Mouse (Mus musculus): ENCODE results near the gene Gm9857.

The Gm9857 gene

GRCm38 (mm10) chr3:108940001-108940633 is at the start of gene Gm9857:
Gm9857 (minus strand) TSS chr3:108940445.
- CTCF ChIA-PET: no interaction called here

- CTCF ChIA-PET: no interaction called here
These were observed 46.9 kb upstream of the Gm9857 start for GRCm38 (mm10) chr3:108987009-108987659.

GRCm38 (mm10) chr3:108986534-108986933 is 46.3 kb upstream of the Gm9857 start:
- CTCF ChIA-PET: no interaction called here

GRCm38 (mm10) chr3:108983989-108984388 is 43.7 kb upstream of the Gm9857 start:
- CTCF ChIA-PET: no interaction called here

- CTCF ChIA-PET: no interaction called here
These were observed 41.7 kb upstream of the Gm9857 start for GRCm38 (mm10) chr3:108981946-108982345.

- CTCF ChIA-PET: interaction anchor here (0.6 kb wide), 1 partner anchor 41 kb away, joined by 3 read pairs; no protein-coding TSS in a partner anchor
These were observed 37.2 kb upstream of the Gm9857 start for GRCm38 (mm10) chr3:108977340-108978030.

GRCm38 (mm10) chr3:108974920-108975485 is 34.8 kb upstream of the Gm9857 start:
- CTCF ChIA-PET: no interaction called here

GRCm38 (mm10) chr3:108973980-108974660 is 33.9 kb upstream of the Gm9857 start:
- CTCF ChIA-PET: no interaction called here

GRCm38 (mm10) chr3:108966051-108966450 is 25.8 kb upstream of the Gm9857 start:
- CTCF ChIA-PET: interaction anchor here (0.6 kb wide), 1 partner anchor 104 kb away, joined by 8 read pairs; no protein-coding TSS in a partner anchor

- CTCF ChIA-PET: no interaction called here
These were observed 24.3 kb upstream of the Gm9857 start for GRCm38 (mm10) chr3:108964361-108965044.

- CTCF ChIA-PET: no interaction called here
These were observed 23.5 kb upstream of the Gm9857 start for GRCm38 (mm10) chr3:108963776-108964175.

GRCm38 (mm10) chr3:108963278-108963677 is 23.0 kb upstream of the Gm9857 start:
- CTCF ChIA-PET: no interaction called here

GRCm38 (mm10) chr3:108961655-108962054 is 21.4 kb upstream of the Gm9857 start:
- CTCF ChIA-PET: interaction anchor here (0.5 to 0.7 kb wide), 3 partner anchors 14 to 91 kb away, joined by 3 to 5 read pairs (median 4); partner anchors contain the start of gene Fndc7

- CTCF ChIA-PET: interaction anchor here (0.7 kb wide), 1 partner anchor 71 kb away, joined by 4 read pairs; the partner anchor contains the start of gene Fndc7
These were observed 21.0 kb upstream of the Gm9857 start for GRCm38 (mm10) chr3:108961226-108961625.

GRCm38 (mm10) chr3:108959680-108960295 is 19.5 kb upstream of the Gm9857 start:
- CTCF ChIA-PET: no interaction called here

GRCm38 (mm10) chr3:108957976-108958375 is 17.7 kb upstream of the Gm9857 start:
- CTCF ChIA-PET: interaction anchor here (0.7 kb wide), 1 partner anchor 890 kb away, joined by 7 read pairs; no protein-coding TSS in a partner anchor

- CTCF ChIA-PET: no interaction called here
These were observed 751 bp upstream of the Gm9857 start for GRCm38 (mm10) chr3:108940996-108941395.

- CTCF ChIA-PET: interaction anchor here (0.7 kb wide), 1 partner anchor 15 kb away, joined by 5 read pairs; no protein-coding TSS in a partner anchor
These were observed 672 bp downstream of the Gm9857 start, which contains the start of gene Henmt1 for GRCm38 (mm10) chr3:108939573-108939972. Henmt1 (plus strand) TSS chr3:108939873.

GRCm38 (mm10) chr3:108938691-108939090 is 1.6 kb downstream of the Gm9857 start:
- CTCF ChIA-PET: interaction anchor here (0.7 kb wide), 1 partner anchor 169 kb away, joined by 3 read pairs; no protein-coding TSS in a partner anchor

- CTCF ChIA-PET: no interaction called here
These were observed 6.7 kb downstream of the Gm9857 start for GRCm38 (mm10) chr3:108933557-108933956.
